ENCODE assay signal across 12 mouse cellular contexts in the genomic region with DNA sequence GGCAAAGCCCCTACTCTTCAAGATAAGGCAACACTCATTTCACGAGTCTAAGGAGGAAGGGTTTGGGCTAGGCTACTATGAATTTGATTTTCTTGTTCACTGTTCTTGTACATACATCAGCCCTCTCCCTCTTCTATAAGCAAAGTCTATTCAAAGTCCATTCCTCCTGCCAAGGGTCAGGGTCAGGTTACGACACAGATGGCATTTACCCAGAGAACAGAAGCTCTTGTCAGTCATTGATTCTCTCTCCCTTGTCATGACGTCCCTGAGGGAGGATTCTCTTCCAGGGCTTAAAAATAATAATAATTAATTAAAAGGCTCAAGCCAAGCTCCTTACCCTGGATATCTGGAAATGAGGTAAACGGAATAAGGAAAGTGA.
DNase-seq lines count a peak whose midpoint lies in the region; ATAC-seq and TF ChIP-seq lines count a peak whose summit lies in the region.
"Had no signal": no experiment of that assay in that cellular context is flagged by ENCODE, and none has a peak within 500 bp of the region (broad histone marks: within the 10 kb centered on the region; RNA-seq: fewer than 3 reads in every experiment).

No protein-coding gene starts in this region.

- no peaks in the 10 kb centered on the region for H3K9me3 ChIP-seq in heart, embryonic 12.5 days (replicated peaks)
- H3K9me3 ChIP-seq in liver, embryonic 12.5 days (replicated peaks) = no peaks in the 10 kb centered on the region
- H3K9me3 ChIP-seq in liver, embryonic 11.5 days (ENCODE audit: control insufficient read depth, low read length) = no peaks in the 10 kb centered on the region

- H3K4me1 ChIP-seq in heart, embryonic 12.5 days (replicated peaks) = peaks cover 17% of the 10 kb centered on the region
- H3K4me1 ChIP-seq in heart, adult 2 months (ENCODE audit: control insufficient read depth, insufficient read depth, low read length) = no peaks in the 10 kb centered on the region
- H3K4me1 ChIP-seq in liver, embryonic 12.5 days = 0 out of 2 replicates have a peak, but pooled peaks cover 3% of the 10 kb centered on the region
- H3K4me1 ChIP-seq in liver, embryonic 11.5 days (replicated peaks; ENCODE audit: control insufficient read depth, insufficient read depth, low read length) = no peaks in the 10 kb centered on the region

- H3K36me3 ChIP-seq in heart, embryonic 12.5 days = no peaks in the 10 kb centered on the region
- H3K36me3 ChIP-seq in heart, adult 2 months (ENCODE audit: control insufficient read depth, insufficient read depth, low read length) = no peaks in the 10 kb centered on the region
- H3K36me3 ChIP-seq in liver, embryonic 12.5 days = no peaks in the 10 kb centered on the region
- no peaks in the 10 kb centered on the region for H3K36me3 ChIP-seq in liver, embryonic 11.5 days (ENCODE audit: control insufficient read depth, insufficient read depth, low read length)

- peak overlapping the region; percentile 26 for H3K27ac ChIP-seq in heart, embryonic 12.5 days (ENCODE audit: poor library complexity, severe bottlenecking)
- H3K27ac ChIP-seq in heart, adult 2 months = no peak overlapping the region
- no peak overlapping the region; the same call in 1 of the 2 replicates for H3K27ac ChIP-seq in liver, embryonic 12.5 days
- H3K27ac ChIP-seq in liver, embryonic 11.5 days (ENCODE audit: low read depth, low read length) = no peak overlapping the region

- no peak overlapping the region for H3K4me3 ChIP-seq in heart, embryonic 12.5 days
- H3K4me3 ChIP-seq in heart, adult 2 months = no peak overlapping the region
- no peak overlapping the region for H3K4me3 ChIP-seq in liver, embryonic 12.5 days
- H3K4me3 ChIP-seq in liver, embryonic 11.5 days (ENCODE audit: low read depth, low read length) = no peak overlapping the region

- DNase-seq in heart, adult 2 months = no peak
- DNase-seq in liver, embryonic 11.5 days (ENCODE audit: low spot score) = no peak
- peak; percentile 26 for DNase-seq in fat pad, adult 2 months (ENCODE audit: extremely low read depth, low read depth, low spot score)
- DNase-seq in skeletal muscle tissue, adult 2 months (ENCODE audit: low read depth, low spot score) = peak; percentile 7
- DNase-seq in right cerebral cortex, postnatal 25 days = no peak
- no peak for DNase-seq in spleen, postnatal 10 days (ENCODE audit: low spot score in 2 of 2)
- DNase-seq: gastrocnemius, postnatal 36 days; thymus, postnatal 36 days had no signal

- WGBS in heart, embryonic 12.5 days = 35% methylated on average over 4 of the region's 4 CpGs
- WGBS in heart, adult 2 months = 41% methylated on average over 4 of the region's 4 CpGs
- 55% methylated on average over 4 of the region's 4 CpGs for WGBS in liver, embryonic 12.5 days (ENCODE audit: insufficient replicate concordance)
- 46% methylated on average over 4 of the region's 4 CpGs for WGBS in liver, embryonic 11.5 days

- H3K27me3 ChIP-seq in heart, embryonic 12.5 days (replicated peaks) = no peaks in the 10 kb centered on the region
- no peaks in the 10 kb centered on the region for H3K27me3 ChIP-seq in heart, adult 2 months (ENCODE audit: control insufficient read depth, insufficient read depth, low read length)
- no peaks in the 10 kb centered on the region for H3K27me3 ChIP-seq in liver, embryonic 12.5 days (replicated peaks)
- H3K27me3 ChIP-seq in liver, embryonic 11.5 days (replicated peaks; ENCODE audit: control insufficient read depth, insufficient read depth, low read length) = no peaks in the 10 kb centered on the region

- no peak for TF ChIP-seq POLR2A in heart, adult 2 months (IDR thresholded peaks at IDR 0.05; ENCODE audit: insufficient read depth, low read depth, low read length)

- TF ChIP-seq CTCF in heart, adult 2 months (IDR thresholded peaks at IDR 0.05) = no peak

- intact Hi-C loops in heart, adult 2 months (cut with DNase I) = no loop called here

- no peaks in the 10 kb centered on the region for H3K79me2 ChIP-seq in heart, adult 2 months (replicated peaks; ENCODE audit: control insufficient read depth, insufficient read depth, low read length)

- no peak for ATAC-seq in heart, embryonic 12.5 days (ENCODE audit: insufficient number of reproducible peaks, low FRiP score)
- ATAC-seq in liver, embryonic 12.5 days = 0 out of 2 replicates have a peak, but pooled peaks have one; percentile 46
- ATAC-seq in liver, embryonic 11.5 days (replicated peaks; ENCODE audit: low FRiP score) = no peak; the same call in 1 of the 2 replicates
- ATAC-seq: forebrain, embryonic 14.5 days; midbrain, embryonic 16.5 days had no signal

- peak overlapping the region; percentile 28; the same call in 1 of the 2 replicates for H3K4me2 ChIP-seq in heart, embryonic 12.5 days
- H3K4me2 ChIP-seq in liver, embryonic 12.5 days = no peak overlapping the region
- H3K4me2 ChIP-seq in liver, embryonic 11.5 days = no peak overlapping the region

- no peak for TF ChIP-seq EP300 in heart, adult 2 months (IDR thresholded peaks at IDR 0.05; ENCODE audit: insufficient read depth, low read depth, low read length)

- no peak overlapping the region for H3K9ac ChIP-seq in heart, embryonic 12.5 days
- no peak overlapping the region for H3K9ac ChIP-seq in heart, adult 2 months (ENCODE audit: low read depth, low read length)
- no peak overlapping the region for H3K9ac ChIP-seq in liver, embryonic 12.5 days
- no peak overlapping the region for H3K9ac ChIP-seq in liver, embryonic 11.5 days (ENCODE audit: low read depth, low read length)

Comparison
In these comparisons a context has a peak if more than half of its experiments do, and no peak if none do; other contexts are left out.
1. DNase-seq: peak in fat pad, adult 2 months (single experiment) and skeletal muscle tissue, adult 2 months (single experiment); none in heart, adult 2 months (0 of 2), liver, embryonic 11.5 days (single experiment), right cerebral cortex, postnatal 25 days (single experiment) and spleen, postnatal 10 days (0 of 2).